14 mouse cellular contexts compared by ENCODE assay signal in genomic region chr10:116394585-116394984, GRCm38 (mm10).
A peak's percentile ranks its signal among the peaks of the same experiment; 100 is the strongest.
DNase-seq lines count a peak whose midpoint lies in the region; ATAC-seq and TF ChIP-seq lines count a peak whose summit lies in the region.
"Had no signal": no experiment of that assay in that cellular context is flagged by ENCODE, and none has a peak within 500 bp of the region (broad histone marks: within the 10 kb centered on the region; RNA-seq: fewer than 3 reads in every experiment).

No protein-coding gene starts in this region.

- no peak for TF ChIP-seq POLR2A in liver, adult 2 months (IDR thresholded peaks at IDR 0.05; ENCODE audit: extremely low read depth, insufficient read depth, low read length)

- H3K4me2 ChIP-seq in liver, postnatal 0 days (ENCODE audit: low read depth, low read length): no peak overlapping the region
- H3K4me2 ChIP-seq in liver, embryonic 14.5 days (ENCODE audit: low read depth): no peak overlapping the region
- H3K4me2 ChIP-seq: hindbrain, embryonic 12.5 days; neural tube, embryonic 15.5 days had no signal

- peak; percentile 2 for DNase-seq in liver, adult 2 months (ENCODE audit: extremely low read depth, low read depth, low spot score)
- no peak for DNase-seq in liver, postnatal 0 days
- peak; percentile 63 for DNase-seq in MEL-GATA-1-ER (ENCODE audit: extremely low read depth, low read depth)
- peak; percentile 84 for DNase-seq in ZHBTc4 (ENCODE audit: low read depth, low spot score)
- DNase-seq in liver, embryonic 14.5 days (ENCODE audit: low read depth in 3 of 3, low spot score in 3 of 3): no peak
- no peak for DNase-seq in cerebellum, postnatal 4 days (ENCODE audit: low spot score in 2 of 2)
- DNase-seq in right cerebral cortex, adult 18-20 months: no peak
- DNase-seq: cerebellum, adult 18-20 months; gastrocnemius, postnatal 10 days; kidney, adult 18-20 months; lung, postnatal 14 days had no signal

- no peaks in the 10 kb centered on the region for H3K27me3 ChIP-seq in liver, adult 2 months (ENCODE audit: control insufficient read depth, insufficient read depth, low read length)
- H3K27me3 ChIP-seq in liver, postnatal 0 days (ENCODE audit: insufficient read depth, low read length): no peaks in the 10 kb centered on the region
- no peaks in the 10 kb centered on the region for H3K27me3 ChIP-seq in liver, embryonic 14.5 days (ENCODE audit: control insufficient read depth, insufficient read depth, low read length)
- H3K27me3 ChIP-seq: neural tube, embryonic 15.5 days had no signal

- TF ChIP-seq EP300 in liver, postnatal 0 days (IDR thresholded peaks at IDR 0.05; ENCODE audit: low read depth): no peak
- no peak for TF ChIP-seq EP300 in liver, embryonic 14.5 days (IDR thresholded peaks at IDR 0.05; ENCODE audit: low read depth)

- no peaks in the 10 kb centered on the region for H3K79me2 ChIP-seq in liver, adult 2 months (ENCODE audit: control insufficient read depth, insufficient read depth, low read length)

- H3K27ac ChIP-seq in liver, adult 2 months (replicated peaks; ENCODE audit: insufficient read depth, low read depth, low read length): no peak overlapping the region
- no peak overlapping the region for H3K27ac ChIP-seq in liver, postnatal 0 days (ENCODE audit: low read depth)
- H3K27ac ChIP-seq in liver, embryonic 14.5 days: no peak overlapping the region
- H3K27ac ChIP-seq: hindbrain, embryonic 12.5 days; neural tube, embryonic 15.5 days had no signal

- no peak for ATAC-seq in liver, postnatal 0 days
- ATAC-seq in liver, embryonic 14.5 days (ENCODE audit: insufficient read depth): peak; percentile 23; the same call in 1 of the 2 replicates
- ATAC-seq: forebrain, embryonic 16.5 days had no signal

- H3K4me1 ChIP-seq in liver, adult 2 months (ENCODE audit: control insufficient read depth, insufficient read depth, low read length): no peaks in the 10 kb centered on the region
- no peaks in the 10 kb centered on the region for H3K4me1 ChIP-seq in liver, postnatal 0 days (ENCODE audit: insufficient read depth)
- H3K4me1 ChIP-seq in liver, embryonic 14.5 days (replicated peaks; ENCODE audit: control insufficient read depth in 2 of 2, insufficient read depth in 2 of 2, low read length in 1 of 2): no peaks in the 10 kb centered on the region; a peak in 1 of 4 replicates

- WGBS in liver, adult 2 months: 49% methylated on average over 4 of the region's 4 CpGs
- WGBS in liver, postnatal 0 days (ENCODE audit: insufficient replicate concordance): 27% methylated on average over 4 of the region's 4 CpGs
- WGBS in liver, embryonic 14.5 days (ENCODE audit: insufficient replicate concordance): 12% methylated on average over 4 of the region's 4 CpGs

- no peak overlapping the region for H3K4me3 ChIP-seq in liver, adult 2 months (ENCODE audit: insufficient read depth, low read depth, low read length)
- H3K4me3 ChIP-seq in liver, postnatal 0 days (ENCODE audit: low read depth, low read length): no peak overlapping the region
- no peak overlapping the region for H3K4me3 ChIP-seq in liver, embryonic 14.5 days (ENCODE audit: insufficient read depth in 1 of 2, low read depth in 2 of 2, low read length in 2 of 2)
- H3K4me3 ChIP-seq: hindbrain, embryonic 12.5 days; neural tube, embryonic 15.5 days had no signal

- H3K9ac ChIP-seq in liver, adult 2 months (ENCODE audit: low read depth, low read length): no peak overlapping the region
- no peak overlapping the region for H3K9ac ChIP-seq in liver, postnatal 0 days (replicated peaks)
- H3K9ac ChIP-seq in liver, embryonic 14.5 days (replicated peaks): no peak overlapping the region
- H3K9ac ChIP-seq: hindbrain, embryonic 12.5 days; neural tube, embryonic 15.5 days had no signal

- no peaks in the 10 kb centered on the region for H3K9me3 ChIP-seq in liver, postnatal 0 days (ENCODE audit: low read length)
- no peaks in the 10 kb centered on the region for H3K9me3 ChIP-seq in liver, embryonic 14.5 days (ENCODE audit: control insufficient read depth, low read length)
- H3K9me3 ChIP-seq: hindbrain, embryonic 12.5 days; neural tube, embryonic 15.5 days had no signal

- H3K36me3 ChIP-seq in liver, adult 2 months (ENCODE audit: control insufficient read depth, insufficient read depth, low read length): no peaks in the 10 kb centered on the region
- H3K36me3 ChIP-seq in liver, postnatal 0 days (replicated peaks; ENCODE audit: insufficient read depth, low read length): no peaks in the 10 kb centered on the region
- no peaks in the 10 kb centered on the region for H3K36me3 ChIP-seq in liver, embryonic 14.5 days (replicated peaks; ENCODE audit: control insufficient read depth, insufficient read depth, low read depth)
- H3K36me3 ChIP-seq: hindbrain, embryonic 12.5 days; neural tube, embryonic 15.5 days had no signal

- no peak for TF ChIP-seq CTCF in liver, adult 2 months (IDR thresholded peaks at IDR 0.05; ENCODE audit: low read depth, low read length)
- TF ChIP-seq CTCF in liver, postnatal 0 days (IDR thresholded peaks at IDR 0.05; ENCODE audit: low read depth): no peak
- TF ChIP-seq CTCF in liver, embryonic 14.5 days (IDR thresholded peaks at IDR 0.05; ENCODE audit: low read depth): no peak

Comparison
In these comparisons a context has a peak if more than half of its experiments do, and no peak if none do; other contexts are left out.
1. DNase-seq: peak in liver, adult 2 months (single experiment), MEL-GATA-1-ER (single experiment) and ZHBTc4 (single experiment); none in liver, postnatal 0 days (single experiment), liver, embryonic 14.5 days (0 of 3), cerebellum, postnatal 4 days (0 of 2) and right cerebral cortex, adult 18-20 months (single experiment).